Mouse (Mus musculus) intestine, postnatal 0 days (tissue): ENCODE results near the gene Peak1. TPM values are rescaled to one million over a fixed set of nuclear protein-coding genes. Genes with fewer than 3 reads are reported as not detected.

Experiments used
- ATAC-seq: fragments of 200-750 bp; cut with Nextera tagmentation; 2 replicates; pipeline ENCODE4 v1.8.0; 2017; ENCODE audit warnings: mild to moderate bottlenecking, moderate TSS enrichment, moderate library complexity
- H3K27ac ChIP-seq: fragments of 300-500 bp; sonication (generic); 2 replicates; pipeline ENCODE4 v1.5.1; 2014; ENCODE audit warnings: mild to moderate bottlenecking, low read depth, low read length, moderate library complexity
- H3K27me3 ChIP-seq: fragments of 300-500 bp; sonication (generic); replicated peaks from 2 replicates; pipeline ENCODE4 v1.6.1; 2014; ENCODE audit warnings: low read length, mixed read lengths; ENCODE audit not compliant: control insufficient read depth, insufficient read depth
- H3K36me3 ChIP-seq: fragments of 300-500 bp; sonication (generic); 2 replicates; pipeline ENCODE4 v1.6.1; 2014; ENCODE audit warnings: mild to moderate bottlenecking, moderate library complexity; ENCODE audit not compliant: control insufficient read depth, insufficient read depth
- H3K4me1 ChIP-seq: fragments of 300-500 bp; sonication (generic); replicated peaks from 2 replicates; pipeline ENCODE4 v1.6.1; 2014; ENCODE audit warnings: antibody characterized with exemption, low read length, mixed read lengths; ENCODE audit not compliant: control insufficient read depth, insufficient read depth
- H3K4me2 ChIP-seq: fragments of 300-500 bp; sonication (generic); replicated peaks from 2 replicates; pipeline ENCODE4 v1.6.1; 2014; ENCODE audit warnings: low read depth, mild to moderate bottlenecking, moderate library complexity
- H3K4me3 ChIP-seq: fragments of 300-500 bp; sonication (generic); 2 replicates; pipeline ENCODE4 v1.5.1; 2014; ENCODE audit warnings: low read depth, low read length
- H3K9ac ChIP-seq: fragments of 300-500 bp; sonication (generic); 2 replicates; pipeline ENCODE4 v1.6.1; 2014; ENCODE audit warnings: mild to moderate bottlenecking, low read depth, low read length
- H3K9me3 ChIP-seq: fragments of 300-500 bp; sonication (generic); 2 replicates; pipeline ENCODE4 v1.6.1; 2016; ENCODE audit warnings: mixed run types; ENCODE audit not compliant: control insufficient read depth
- CTCF ChIP-seq: sonication (generic); IDR thresholded peaks from 2 replicates; pipeline ENCODE4 v1.5.1; 2016; ENCODE audit warnings: low read depth, mild to moderate bottlenecking, control low read depth, antibody characterized with exemption, moderate library complexity
- WGBS: fragments of 180-500 bp; shearing (Covaris S2); extraction: QIAGEN DNeasy Blood & Tissue Kit; methylation state at CpG from one replicate; pipeline ENCODE4 v1.1.7; 2014; 5-methylcytosine and 5-hydroxymethylcytosine counted together
- polyA plus RNA-seq: library from polyadenylated mRNA; unstranded; fragments of >200 nt; fragmentation: Nextera tagmentation; extraction: Ambion mirVana; gene quantifications from 2 replicates; pipeline ENCODE4 v1.2.1, GENCODE M21; 2015

Gene Peak1
- polyA plus RNA-seq, 1 experiment from 2014 or later: 5.9 TPM

DNA sequence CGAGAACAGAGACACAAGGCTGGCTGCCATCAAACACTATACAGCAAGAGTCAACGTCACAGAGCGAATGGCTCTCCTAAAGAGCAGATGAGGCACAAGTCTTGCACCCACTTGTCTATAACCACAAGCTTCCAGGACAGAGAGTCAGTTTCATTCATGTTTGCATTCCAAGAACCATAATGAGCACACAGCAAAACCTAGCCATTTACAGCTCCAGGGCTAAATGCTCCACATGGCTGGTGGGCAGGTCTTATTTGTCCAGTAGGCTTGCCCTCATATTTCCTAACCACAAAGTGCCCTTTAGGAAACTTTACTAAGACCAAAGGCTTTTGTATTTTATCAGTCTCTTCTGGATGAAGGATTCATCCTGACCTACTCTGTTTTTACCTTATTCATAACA, 54.6 kb downstream of the Peak1 start:
- Histone ChIP-seq H3K27me3 (no peaks in the 10 kb centered on the region), H3K4me3 (no peak overlapping the region), H3K9ac (no peak overlapping the region), H3K4me2 (no peak overlapping the region), H3K4me1 (no peaks in the 10 kb centered on the region), H3K36me3 (no peaks in the 10 kb centered on the region), H3K9me3 (no peaks in the 10 kb centered on the region), H3K27ac (no peak overlapping the region)
- 91% methylated on average over 3 of the region's 3 CpGs for WGBS
- no peak for TF ChIP-seq CTCF
- ATAC-seq: no peak

DNA sequence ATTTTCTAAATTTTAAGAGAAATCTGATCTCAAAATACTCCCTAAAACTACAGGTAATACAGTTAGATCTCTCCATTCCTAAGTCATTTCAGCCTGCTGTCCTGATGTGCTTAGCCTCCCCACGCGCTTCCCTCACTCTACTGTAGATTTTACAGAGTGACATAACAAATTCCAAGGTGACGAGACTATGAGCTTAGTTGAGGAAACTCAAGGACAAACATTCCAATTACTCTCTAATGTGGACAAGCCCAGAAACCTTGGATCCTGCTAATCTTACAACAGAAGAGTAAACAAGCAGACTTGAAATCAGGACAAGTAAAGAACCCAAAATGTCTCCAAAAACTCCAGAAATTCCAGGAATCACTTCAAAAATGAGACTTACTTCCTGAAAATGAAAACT, 58.6 kb downstream of the Peak1 start:
- no peaks in the 10 kb centered on the region for H3K36me3 ChIP-seq
- H3K4me2 ChIP-seq: no peak overlapping the region
- no peak for ATAC-seq
- no peak overlapping the region for H3K27ac ChIP-seq
- no peak overlapping the region for H3K4me3 ChIP-seq
- 69% methylated on average over 3 of the region's 3 CpGs for WGBS
- no peaks in the 10 kb centered on the region for H3K27me3 ChIP-seq
- H3K9me3 ChIP-seq: no peaks in the 10 kb centered on the region
- no peak for TF ChIP-seq CTCF
- no peak overlapping the region for H3K9ac ChIP-seq
- no peaks in the 10 kb centered on the region for H3K4me1 ChIP-seq

DNA sequence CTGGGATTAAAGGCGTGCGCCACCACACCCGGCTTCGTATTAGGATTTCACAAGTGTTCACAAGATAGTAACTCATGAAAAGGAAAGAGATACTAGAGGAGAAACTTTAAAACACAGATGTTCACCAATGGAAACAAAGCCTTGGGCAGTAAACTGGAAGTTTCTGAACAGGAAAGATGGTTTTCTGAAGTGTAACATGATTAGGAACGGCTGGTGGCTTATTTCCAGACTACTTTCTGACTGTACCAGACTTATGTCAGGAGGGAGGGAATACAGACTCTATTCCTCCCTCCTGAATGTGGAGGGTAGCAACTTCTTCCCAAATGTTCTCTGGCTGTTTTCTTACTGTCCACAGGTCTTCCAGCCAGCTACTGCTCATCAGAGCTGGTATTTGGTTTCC, 62.7 kb downstream of the Peak1 start:
- no peaks in the 10 kb centered on the region for H3K4me1 ChIP-seq
- TF ChIP-seq CTCF: no peak
- H3K9ac ChIP-seq: no peak overlapping the region

DNA sequence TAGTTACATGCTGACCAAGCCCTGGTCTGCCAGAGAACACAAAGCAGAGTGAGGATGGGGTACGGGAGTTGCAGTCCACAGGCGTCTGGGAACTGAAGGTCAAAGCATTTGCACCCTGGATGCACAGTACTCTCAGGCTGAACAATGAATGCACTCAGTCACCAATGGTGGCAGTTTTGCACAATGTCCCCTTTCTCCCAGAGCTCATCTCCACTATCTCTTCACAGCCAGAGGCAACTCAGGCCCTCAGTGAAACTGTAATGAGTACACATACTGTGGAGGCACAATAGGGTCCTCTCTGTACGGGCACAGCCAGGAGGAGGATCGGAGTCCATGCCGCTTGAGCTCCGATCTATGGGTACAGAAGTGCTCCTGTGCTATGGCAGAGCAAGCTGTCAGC, 71.5 kb downstream of the Peak1 start:
- no peak for ATAC-seq
- no peaks in the 10 kb centered on the region for H3K27me3 ChIP-seq
- no peaks in the 10 kb centered on the region for H3K36me3 ChIP-seq
- no peak overlapping the region for H3K9ac ChIP-seq
- no peak overlapping the region for H3K4me3 ChIP-seq
- H3K4me2 ChIP-seq: no peak overlapping the region
- no peaks in the 10 kb centered on the region for H3K4me1 ChIP-seq
- H3K9me3 ChIP-seq: no peaks in the 10 kb centered on the region
- WGBS: 82% methylated on average over 6 of the region's 6 CpGs
- H3K27ac ChIP-seq: no peak overlapping the region
- TF ChIP-seq CTCF: no peak

More for the DNA sequence above, 62.7 kb downstream of the Peak1 start:
- no peak overlapping the region for H3K27ac ChIP-seq
- no peak overlapping the region for H3K4me2 ChIP-seq
- no peak overlapping the region for H3K4me3 ChIP-seq
- H3K27me3 ChIP-seq: no peaks in the 10 kb centered on the region
- H3K9me3 ChIP-seq: no peaks in the 10 kb centered on the region
- ATAC-seq: no peak
- H3K36me3 ChIP-seq: no peaks in the 10 kb centered on the region
- 93% methylated on average over 5 of the region's 5 CpGs for WGBS

DNA sequence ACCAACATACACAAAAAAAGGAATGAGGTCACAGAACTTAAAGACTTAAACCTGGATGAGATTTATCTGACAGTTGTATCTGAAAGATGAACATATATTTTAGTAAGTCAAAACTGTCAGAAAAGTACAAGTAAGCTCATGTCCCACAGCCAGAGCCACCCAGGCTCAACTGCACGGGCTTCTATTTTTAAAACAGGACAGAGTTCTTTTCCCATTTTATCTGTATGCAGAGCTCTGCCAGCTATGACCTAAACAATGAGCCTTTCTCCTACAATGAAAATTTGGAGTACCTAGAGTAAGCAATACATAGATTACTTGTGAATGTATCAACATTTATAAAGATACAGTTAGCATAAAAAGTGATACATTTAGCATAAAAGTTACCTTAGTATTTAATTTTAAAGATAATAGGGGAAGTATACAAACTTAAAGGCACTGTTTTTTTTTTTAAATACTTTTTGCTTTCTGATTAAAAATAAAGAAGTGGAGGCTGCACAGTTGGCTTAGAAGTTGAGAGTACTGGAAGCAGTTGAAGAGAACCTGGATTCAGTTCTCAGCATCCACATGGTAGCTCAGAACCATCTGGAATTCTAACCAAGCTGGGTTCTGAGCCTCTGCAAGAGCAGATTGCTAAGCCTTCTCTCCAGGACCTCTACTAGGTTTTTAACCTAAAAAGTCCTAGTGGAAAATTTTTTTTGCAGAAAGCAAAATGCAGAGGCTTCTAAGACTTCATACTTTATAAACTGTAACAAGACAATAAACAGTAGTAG, 78.3 kb downstream of the Peak1 start:
- Histone ChIP-seq H3K9me3 (no peaks in the 10 kb centered on the region), H3K27ac (no peak overlapping the region), H3K4me3 (no peak overlapping the region), H3K4me1 (no peaks in the 10 kb centered on the region), H3K9ac (no peak overlapping the region), H3K36me3 (no peaks in the 10 kb centered on the region), H3K27me3 (no peaks in the 10 kb centered on the region), H3K4me2 (no peak overlapping the region)
- no peak for ATAC-seq
- no peak for TF ChIP-seq CTCF
- WGBS: 68% methylated on average over 1 of the region's 1 CpGs

DNA sequence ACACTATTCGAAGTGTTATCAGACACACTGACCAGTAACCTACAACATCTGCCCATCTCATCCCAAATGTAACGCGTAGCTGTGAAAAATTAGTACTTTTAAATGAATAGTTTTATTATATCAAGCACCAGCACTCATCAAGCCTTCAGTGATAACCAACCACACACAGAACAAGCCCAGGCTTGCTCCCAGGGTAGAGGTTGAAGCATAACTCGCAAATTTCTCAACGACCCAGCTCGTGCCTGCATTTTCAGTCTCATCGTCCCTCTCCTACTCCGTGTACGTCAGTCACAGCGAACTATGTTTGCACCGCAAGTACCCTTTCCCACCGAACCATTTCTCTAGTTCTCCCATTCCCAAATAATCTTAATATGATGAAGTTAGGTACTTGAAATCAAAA, 83.5 kb downstream of the Peak1 start:
- WGBS: 88% methylated on average over 12 of the region's 12 CpGs

DNA sequence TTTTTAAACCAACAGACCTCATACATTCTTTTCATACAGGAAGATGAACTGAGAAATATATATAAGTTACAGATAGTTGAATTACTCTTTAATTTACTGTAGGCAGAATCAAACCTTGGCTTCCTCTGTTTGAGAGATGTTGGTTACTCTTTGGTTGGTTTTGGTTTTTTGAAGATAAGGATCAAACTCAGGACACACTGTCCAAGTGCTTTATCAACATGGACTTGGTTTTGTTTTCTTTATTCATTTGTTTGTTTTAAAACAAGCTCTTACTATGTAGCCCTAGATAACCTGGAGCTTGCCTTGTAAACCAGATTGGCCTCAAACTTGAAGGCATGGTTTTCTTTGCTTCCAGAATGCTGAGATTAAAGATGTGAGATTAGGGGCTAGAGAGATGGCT, 85.1 kb downstream of the Peak1 start:
- TF ChIP-seq CTCF: no peak
- Histone ChIP-seq H3K27ac (no peak overlapping the region), H3K4me1 (no peaks in the 10 kb centered on the region), H3K4me3 (no peak overlapping the region), H3K36me3 (no peaks in the 10 kb centered on the region), H3K27me3 (no peaks in the 10 kb centered on the region), H3K9me3 (no peaks in the 10 kb centered on the region), H3K4me2 (no peak overlapping the region), H3K9ac (no peak overlapping the region)
- no peak for ATAC-seq

More for the DNA sequence above, 83.5 kb downstream of the Peak1 start:
- no peak overlapping the region for H3K4me2 ChIP-seq
- H3K4me3 ChIP-seq: no peak overlapping the region
- H3K9me3 ChIP-seq: no peaks in the 10 kb centered on the region
- no peaks in the 10 kb centered on the region for H3K4me1 ChIP-seq
- TF ChIP-seq CTCF: no peak
- no peak for ATAC-seq
- no peak overlapping the region for H3K27ac ChIP-seq
- no peak overlapping the region for H3K9ac ChIP-seq
- H3K27me3 ChIP-seq: no peaks in the 10 kb centered on the region
- no peaks in the 10 kb centered on the region for H3K36me3 ChIP-seq
